Mouse (Mus musculus): ENCODE data around the gene Hist1h2ai.
"Not testable (repeated sequence)": the region's sequence is repeated elsewhere in the genome, so short reads cannot be mapped to it uniquely, and the experiment has no call there.

The Hist1h2ai gene

GRCm38 (mm10) chr13:21729544-21729943, 13.3 kb downstream of the Hist1h2ai start:
- DNase-seq: no peak

GRCm38 (mm10) chr13:21733466-21733865, 17.2 kb downstream of the Hist1h2ai start:
- no peak for DNase-seq

- peak; percentile 52 for DNase-seq
Measured at GRCm38 (mm10) chr13:21734010-21734905, 18.0 kb downstream of the Hist1h2ai start.

- DNase-seq: peak; percentile 21
Measured at GRCm38 (mm10) chr13:21734906-21735767, 18.9 kb downstream of the Hist1h2ai start, which contains the start of gene Hist1h4j. TSS of gene Hist1h4j (plus strand) at chr13:21735064.

GRCm38 (mm10) chr13:21745006-21745405, 28.8 kb downstream of the Hist1h2ai start:
- DNase-seq: no peak

- no peak for DNase-seq
Measured at GRCm38 (mm10) chr13:21749387-21750158, 33.4 kb downstream of the Hist1h2ai start.

GRCm38 (mm10) chr13:21750159-21751017, 34.2 kb downstream of the Hist1h2ai start, which contains the start of gene Hist1h4k:
TSS of gene Hist1h4k (minus strand) at chr13:21750505.
- peak; percentile 53 for DNase-seq

GRCm38 (mm10) chr13:21751417-21751816, 35.2 kb downstream of the Hist1h2ai start:
- no peak for DNase-seq

GRCm38 (mm10) chr13:21751827-21752226, 35.6 kb downstream of the Hist1h2ai start:
- DNase-seq: no peak

- DNase-seq: no peak
Measured at GRCm38 (mm10) chr13:21752356-21752755, 36.1 kb downstream of the Hist1h2ai start.

- no peak for DNase-seq
Measured at GRCm38 (mm10) chr13:21753051-21753523, 36.9 kb downstream of the Hist1h2ai start.

GRCm38 (mm10) chr13:21753524-21754285, 37.5 kb downstream of the Hist1h2ai start, which contains the start of the genes Hist1h2ak and Hist1h2bn:
TSS of gene Hist1h2ak (minus strand) at chr13:21753827.
TSS of gene Hist1h2bn (plus strand) at chr13:21754123.
- DNase-seq: peak; percentile 31

GRCm38 (mm10) chr13:21754294-21755001, 38.2 kb downstream of the Hist1h2ai start:
- DNase-seq: not testable (repeated sequence)

GRCm38 (mm10) chr13:21755707-21756106, 39.5 kb downstream of the Hist1h2ai start:
- DNase-seq: no peak
